Mouse (Mus musculus): ENCODE results near the gene Prl7a2. TPM values are rescaled to one million over a fixed set of nuclear protein-coding genes. Genes with fewer than 3 reads are reported as not detected.

Gene Prl7a2
- polyA plus RNA-seq (2014; fragmentation: Nextera tagmentation; extraction: Ambion mirVana), result not detected in 2 replicates

DNA sequence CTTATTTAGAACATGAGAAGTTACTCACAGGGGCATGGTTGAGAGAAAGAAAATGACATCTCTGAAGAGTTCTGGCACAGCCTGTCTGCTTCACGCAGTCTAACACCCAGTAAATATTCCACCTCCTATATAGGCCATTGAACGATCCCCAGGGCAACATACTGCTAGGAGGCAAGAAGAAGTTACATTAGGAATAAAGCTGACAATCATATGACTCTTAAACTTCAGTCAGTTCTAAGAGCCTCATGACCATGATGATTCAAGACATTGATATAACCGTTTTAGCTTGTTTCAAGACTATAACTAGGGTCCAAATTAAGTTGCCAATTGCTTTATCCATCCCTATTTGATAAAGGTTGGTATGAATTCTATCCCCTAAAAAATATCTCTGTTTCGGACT is at the start of gene Prl7a2:
Prl7a2 (minus strand) TSS at position 101 of the 400 bp plus-strand sequence.
- WGBS, result 83% methylated on average over 4 of the region's 4 CpGs
- no peak within 1 kb of the TSS for H3K4me2 ChIP-seq (ENCODE audit: low read depth)
- ATAC-seq (ENCODE audit: insufficient read depth, low FRiP score, low TSS enrichment) (no peak), DNase-seq (ENCODE audit: low spot score) (no peak)
- H3K36me3 ChIP-seq (ENCODE audit: control insufficient read depth, insufficient read depth, low read length), result no peaks in the 10 kb centered on the region
- no peaks in the 10 kb centered on the region for H3K4me1 ChIP-seq (ENCODE audit: control insufficient read depth, insufficient read depth, low read length)
- H3K27ac ChIP-seq (ENCODE audit: low read depth, low read length), result no peak within 1 kb of the TSS
- H3K9ac ChIP-seq (ENCODE audit: low read length), result no peak within 1 kb of the TSS
- H3K4me3 ChIP-seq (ENCODE audit: low read depth, low read length), result no peak within 1 kb of the TSS
- no peaks in the 10 kb centered on the region for H3K9me3 ChIP-seq (ENCODE audit: control insufficient read depth, low read length)
- no peaks in the 10 kb centered on the region for H3K27me3 ChIP-seq (ENCODE audit: control insufficient read depth, insufficient read depth, low read length)

DNA sequence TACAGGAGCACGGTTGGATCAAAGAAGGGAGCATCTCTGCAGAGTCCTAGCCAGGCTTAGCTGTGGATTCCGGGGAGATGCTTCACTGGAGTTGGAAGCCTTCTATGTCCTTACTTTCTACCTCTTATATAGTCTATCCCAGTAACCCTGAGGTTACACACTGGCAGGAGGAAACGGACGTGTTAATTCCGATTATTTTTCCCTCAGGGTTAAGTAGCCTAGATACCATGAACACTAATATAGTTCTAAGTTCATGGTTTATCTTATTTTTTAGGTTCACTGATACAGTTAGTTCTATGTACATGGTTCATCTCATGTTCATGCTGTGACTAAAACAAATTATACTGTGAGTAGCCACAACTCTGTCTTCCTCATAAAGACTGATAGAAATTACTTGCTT is 48.8 kb upstream of the Prl7a2 start, which contains the start of gene Prl7d1:
Prl7d1 (minus strand) TSS at position 101 of the 400 bp plus-strand sequence.
- Histone ChIP-seq H3K9me3 (ENCODE audit: control insufficient read depth, low read length) (no peaks in the 10 kb centered on the region), H3K36me3 (ENCODE audit: control insufficient read depth, insufficient read depth, low read length) (no peaks in the 10 kb centered on the region), H3K27me3 (ENCODE audit: control insufficient read depth, insufficient read depth, low read length) (no peaks in the 10 kb centered on the region), H3K4me2 (ENCODE audit: low read depth) (no peak within 1 kb of the TSS), H3K9ac (ENCODE audit: low read length) (no peak within 1 kb of the TSS), H3K27ac (ENCODE audit: low read depth, low read length) (no peak within 1 kb of the TSS), H3K4me3 (ENCODE audit: low read depth, low read length) (no peak within 1 kb of the TSS), H3K4me1 (ENCODE audit: control insufficient read depth, insufficient read depth, low read length) (no peaks in the 10 kb centered on the region)
- ATAC-seq (ENCODE audit: insufficient read depth, low FRiP score, low TSS enrichment) (no peak), DNase-seq (ENCODE audit: low spot score) (no peak)
- WGBS, result 87% methylated on average over 5 of the region's 5 CpGs

DNA sequence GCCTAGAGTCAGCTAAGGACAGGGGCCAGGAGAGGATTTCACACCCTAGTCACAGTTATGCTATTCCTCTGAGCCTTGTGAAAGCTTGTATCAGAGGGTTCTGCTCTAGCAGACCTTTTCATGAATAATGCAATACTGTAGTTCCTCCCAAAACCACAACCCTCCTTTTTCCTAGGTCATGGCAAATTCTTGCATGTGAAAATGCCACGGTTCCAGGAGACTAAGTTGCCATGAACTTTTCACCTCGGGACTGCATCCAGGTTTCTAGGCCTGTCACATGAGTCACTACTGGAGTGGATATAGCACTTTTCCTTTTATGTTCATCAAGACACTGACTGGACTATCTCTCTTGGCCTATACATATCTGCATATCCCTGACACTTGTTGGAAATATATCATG is 38.7 kb upstream of the Prl7a2 start:
- H3K4me1 ChIP-seq (ENCODE audit: control insufficient read depth, insufficient read depth, low read length), result no peaks in the 10 kb centered on the region
- H3K4me2 ChIP-seq (ENCODE audit: low read depth), result no peak overlapping the region
- H3K27ac ChIP-seq (ENCODE audit: low read depth, low read length), result no peak overlapping the region
- H3K36me3 ChIP-seq (ENCODE audit: control insufficient read depth, insufficient read depth, low read length), result no peaks in the 10 kb centered on the region
- no peaks in the 10 kb centered on the region for H3K27me3 ChIP-seq (ENCODE audit: control insufficient read depth, insufficient read depth, low read length)
- H3K9me3 ChIP-seq (ENCODE audit: control insufficient read depth, low read length), result no peaks in the 10 kb centered on the region
- no peak for ATAC-seq (ENCODE audit: insufficient read depth, low FRiP score, low TSS enrichment)
- H3K9ac ChIP-seq (ENCODE audit: low read length), result no peak overlapping the region
- WGBS, result 80% methylated on average over 2 of the region's 2 CpGs
- no peak for DNase-seq (ENCODE audit: low spot score)
- no peak overlapping the region for H3K4me3 ChIP-seq (ENCODE audit: low read depth, low read length)

DNA sequence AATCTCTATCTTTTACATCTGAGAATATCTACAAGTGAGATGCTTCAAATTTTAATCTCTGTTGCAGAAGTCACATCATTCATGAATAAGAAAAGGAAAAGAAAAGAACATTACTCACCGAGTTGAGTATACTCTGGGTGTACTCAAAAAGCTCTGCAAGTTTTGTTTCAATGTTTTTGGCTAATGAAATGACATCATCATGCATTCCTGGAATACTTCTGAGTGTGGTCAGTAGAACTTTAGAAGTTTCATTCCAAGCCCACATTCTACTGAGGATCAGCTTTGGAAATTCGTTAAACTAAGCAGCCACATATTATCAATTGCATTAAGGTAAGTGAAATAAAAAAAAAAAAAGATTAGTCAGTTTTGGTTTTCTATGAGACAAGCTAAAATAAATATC is 7.1 kb downstream of the Prl7a2 start:
- H3K27me3 ChIP-seq (ENCODE audit: control insufficient read depth, insufficient read depth, low read length), result no peaks in the 10 kb centered on the region
- H3K9me3 ChIP-seq (ENCODE audit: control insufficient read depth, low read length), result no peaks in the 10 kb centered on the region
- no peaks in the 10 kb centered on the region for H3K36me3 ChIP-seq (ENCODE audit: control insufficient read depth, insufficient read depth, low read length)
- H3K9ac ChIP-seq (ENCODE audit: low read length), result no peak overlapping the region
- H3K4me3 ChIP-seq (ENCODE audit: low read depth, low read length), result no peak overlapping the region
- 86% methylated on average over 2 of the region's 2 CpGs for WGBS
- ATAC-seq (ENCODE audit: insufficient read depth, low FRiP score, low TSS enrichment) (no peak), DNase-seq (ENCODE audit: low spot score) (no peak)
- H3K4me2 ChIP-seq (ENCODE audit: low read depth), result no peak overlapping the region
- no peak overlapping the region for H3K27ac ChIP-seq (ENCODE audit: low read depth, low read length)
- H3K4me1 ChIP-seq (ENCODE audit: control insufficient read depth, insufficient read depth, low read length), result no peaks in the 10 kb centered on the region

DNA sequence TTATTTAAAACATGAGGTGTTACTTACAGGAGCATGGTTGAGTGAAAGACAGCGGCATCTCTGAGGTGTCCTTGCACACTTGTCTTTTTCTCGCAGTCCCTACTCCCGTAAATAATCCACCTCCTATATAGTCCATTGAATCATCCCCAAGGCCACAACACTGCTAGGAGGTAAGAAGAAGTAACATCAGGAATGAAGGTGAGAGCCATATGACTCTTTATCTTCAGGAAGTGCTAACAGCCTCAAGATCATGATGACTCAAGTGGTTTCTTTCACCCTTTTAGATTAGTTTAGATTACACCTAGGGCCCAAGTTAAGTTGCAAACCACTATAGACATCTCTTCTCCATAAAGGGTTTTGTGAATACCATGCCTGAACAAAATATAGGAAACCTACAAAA is 25.4 kb downstream of the Prl7a2 start, which contains the start of gene Prl7a1:
Prl7a1 (minus strand) TSS at position 101 of the 400 bp plus-strand sequence.
- H3K4me2 ChIP-seq (ENCODE audit: low read depth), result no peak within 1 kb of the TSS
- 95% methylated on average over 3 of the region's 3 CpGs for WGBS
- no peaks in the 10 kb centered on the region for H3K36me3 ChIP-seq (ENCODE audit: control insufficient read depth, insufficient read depth, low read length)
- H3K9ac ChIP-seq (ENCODE audit: low read length), result no peak within 1 kb of the TSS
- no peak within 1 kb of the TSS for H3K4me3 ChIP-seq (ENCODE audit: low read depth, low read length)
- no peaks in the 10 kb centered on the region for H3K4me1 ChIP-seq (ENCODE audit: control insufficient read depth, insufficient read depth, low read length)
- H3K9me3 ChIP-seq (ENCODE audit: control insufficient read depth, low read length), result no peaks in the 10 kb centered on the region
- no peaks in the 10 kb centered on the region for H3K27me3 ChIP-seq (ENCODE audit: control insufficient read depth, insufficient read depth, low read length)
- DNase-seq (ENCODE audit: low spot score), result no peak
- no peak within 1 kb of the TSS for H3K27ac ChIP-seq (ENCODE audit: low read depth, low read length)
- no peak for ATAC-seq (ENCODE audit: insufficient read depth, low FRiP score, low TSS enrichment)

DNA sequence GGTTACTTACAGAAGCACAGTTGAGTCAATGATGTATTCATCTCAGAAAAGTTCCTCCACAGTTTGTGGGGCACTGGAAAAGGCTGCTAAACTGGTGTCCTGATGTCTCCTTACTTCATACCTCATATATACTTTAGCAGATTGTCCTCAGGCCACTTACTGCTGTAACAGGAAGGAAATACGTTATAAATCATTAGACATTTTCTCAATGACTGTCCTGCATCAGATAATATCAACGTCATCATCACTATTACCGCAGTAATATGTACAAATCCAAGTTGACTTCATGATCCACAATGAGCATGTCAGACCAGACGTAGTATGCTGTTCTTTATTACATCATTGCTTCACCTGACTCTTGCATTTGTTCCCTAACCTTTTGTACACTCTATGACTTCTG is 57.4 kb downstream of the Prl7a2 start, which contains the start of gene Prl7b1:
Prl7b1 (minus strand) TSS at position 101 of the 400 bp plus-strand sequence.
- DNase-seq (ENCODE audit: low spot score), result no peak
- no peak for ATAC-seq (ENCODE audit: insufficient read depth, low FRiP score, low TSS enrichment)
- Histone ChIP-seq H3K4me2 (ENCODE audit: low read depth) (no peak within 1 kb of the TSS), H3K9me3 (ENCODE audit: control insufficient read depth, low read length) (no peaks in the 10 kb centered on the region), H3K27ac (ENCODE audit: low read depth, low read length) (no peak within 1 kb of the TSS), H3K36me3 (ENCODE audit: control insufficient read depth, insufficient read depth, low read length) (no peaks in the 10 kb centered on the region), H3K4me3 (ENCODE audit: low read depth, low read length) (no peak within 1 kb of the TSS), H3K4me1 (ENCODE audit: control insufficient read depth, insufficient read depth, low read length) (no peaks in the 10 kb centered on the region), H3K27me3 (ENCODE audit: control insufficient read depth, insufficient read depth, low read length) (no peaks in the 10 kb centered on the region), H3K9ac (ENCODE audit: low read length) (no peak within 1 kb of the TSS)
- WGBS, result 76% methylated on average over 4 of the region's 4 CpGs

Other genes with a start within 250 kb of the Prl7a2 start
- gene Prl8a6, start 229.3 kb downstream of the Prl7a2 start, polyA plus RNA-seq (2014; fragmentation: Nextera tagmentation; extraction: Ambion mirVana), result not detected in 2 replicates
- not detected in 2 replicates for gene Prl8a8, start 154.8 kb downstream of the Prl7a2 start, polyA plus RNA-seq (2014; fragmentation: Nextera tagmentation; extraction: Ambion mirVana)
- gene Prl8a9, start 103.4 kb downstream of the Prl7a2 start, polyA plus RNA-seq (2014; fragmentation: Nextera tagmentation; extraction: Ambion mirVana), result not detected in 2 replicates
- not detected in 2 replicates for gene Prl8a1, start 85.9 kb downstream of the Prl7a2 start, polyA plus RNA-seq (2014; fragmentation: Nextera tagmentation; extraction: Ambion mirVana)
- not detected in 2 replicates for gene Prl7b1, start 57.5 kb downstream of the Prl7a2 start, polyA plus RNA-seq (2014; fragmentation: Nextera tagmentation; extraction: Ambion mirVana)
- not detected in 2 replicates for gene Prl7a1, start 25.5 kb downstream of the Prl7a2 start, polyA plus RNA-seq (2014; fragmentation: Nextera tagmentation; extraction: Ambion mirVana)
- not detected in 2 replicates for gene Prl7d1, start 48.7 kb upstream of the Prl7a2 start, polyA plus RNA-seq (2014; fragmentation: Nextera tagmentation; extraction: Ambion mirVana)
- gene Prl7c1, start 112.8 kb upstream of the Prl7a2 start, polyA plus RNA-seq (2014; fragmentation: Nextera tagmentation; extraction: Ambion mirVana), result not detected in 2 replicates
- gene Prl2a1, start 133.6 kb upstream of the Prl7a2 start, polyA plus RNA-seq (2014; fragmentation: Nextera tagmentation; extraction: Ambion mirVana), result not detected in 2 replicates
- not detected in 2 replicates for gene Prl2c1, start 181.3 kb upstream of the Prl7a2 start, polyA plus RNA-seq (2014; fragmentation: Nextera tagmentation; extraction: Ambion mirVana)

Measured in neural tube, embryonic 11.5 days (tissue).